Mouse (Mus musculus) gastrocnemius, postnatal 25 days (tissue): ENCODE measurements around the gene Spice1. TPM values are rescaled to one million over a fixed set of nuclear protein-coding genes. Genes with fewer than 3 reads are reported as not detected.
A peak's percentile ranks its signal among the peaks of the same experiment; 100 is the strongest.

ENCODE experiments used
- DNase-seq: peaks from one replicate; pipeline ENCODE4 v3.0.0; 2022
- total RNA-seq, 2 experiments: library from RNA; stranded (reverse); gene quantifications; 1 replicate in 1 of 2; 2 replicates in 1 of 2; pipeline ENCODE4 v1.2.3; 2021

Spice1 gene
- total RNA-seq, 2 experiments from 2014 or later: 4.4 to 4.9 TPM

GRCm38 (mm10) chr16:44365522-44365921 lies 18.6 kb downstream of the Spice1 start:
- DNase-seq: no peak

GRCm38 (mm10) chr16:44375459-44375858 lies 28.5 kb downstream of the Spice1 start:
- no peak for DNase-seq

GRCm38 (mm10) chr16:44380006-44380405 lies 33.1 kb downstream of the Spice1 start:
- DNase-seq: no peak

GRCm38 (mm10) chr16:44381578-44381977 lies 34.7 kb downstream of the Spice1 start:
- DNase-seq: no peak

GRCm38 (mm10) chr16:44383549-44383948 lies 36.6 kb downstream of the Spice1 start:
- no peak for DNase-seq

GRCm38 (mm10) chr16:44384251-44384650 lies 37.3 kb downstream of the Spice1 start:
- no peak for DNase-seq

GRCm38 (mm10) chr16:44391877-44392548 lies 45.1 kb downstream of the Spice1 start:
- DNase-seq: no peak

GRCm38 (mm10) chr16:44394577-44395243 lies 47.8 kb downstream of the Spice1 start, which contains the start of gene Cfap44:
TSS of gene Cfap44 (plus strand) at chr16:44394796.
- DNase-seq: peak; percentile 17

GRCm38 (mm10) chr16:44404933-44405332 lies 58.0 kb downstream of the Spice1 start:
- no peak for DNase-seq

GRCm38 (mm10) chr16:44407211-44407610 lies 60.3 kb downstream of the Spice1 start:
- DNase-seq: no peak

GRCm38 (mm10) chr16:44408290-44408689 lies 61.4 kb downstream of the Spice1 start:
- no peak for DNase-seq

- DNase-seq: no peak
These were observed 63.3 kb downstream of the Spice1 start for GRCm38 (mm10) chr16:44410176-44410575.

- DNase-seq: no peak
These were observed 70.7 kb downstream of the Spice1 start for GRCm38 (mm10) chr16:44417596-44417995.

GRCm38 (mm10) chr16:44421735-44422134 lies 74.8 kb downstream of the Spice1 start:
- DNase-seq: no peak

GRCm38 (mm10) chr16:44423499-44423898 lies 76.6 kb downstream of the Spice1 start:
- no peak for DNase-seq

GRCm38 (mm10) chr16:44428456-44428855 lies 81.5 kb downstream of the Spice1 start:
- DNase-seq: peak; percentile 31

GRCm38 (mm10) chr16:44430021-44430420 lies 83.1 kb downstream of the Spice1 start:
- no peak for DNase-seq

- DNase-seq: no peak
These were observed 88.0 kb downstream of the Spice1 start for GRCm38 (mm10) chr16:44434931-44435330.

GRCm38 (mm10) chr16:44435481-44435880 lies 88.6 kb downstream of the Spice1 start:
- DNase-seq: no peak
